Mouse (Mus musculus): Measurements from ENCODE around the gene Prss41. TPM values are rescaled to one million over a fixed set of nuclear protein-coding genes. Genes with fewer than 3 reads are reported as not detected.
A peak's percentile ranks its signal among the peaks of the same experiment; 100 is the strongest.

Gene Prss41
- polyA plus RNA-seq, 1 experiment from 2014 or later, result 2.1 TPM

GRCm38 (mm10) chr17:23857913-23858312, 13.9 kb upstream of the Prss41 start:
- H3K4me3 ChIP-seq (ENCODE audit: low read depth, low read length), result no peak overlapping the region
- H3K36me3 ChIP-seq (replicated peaks; ENCODE audit: control insufficient read depth, insufficient read depth, low read depth, low read length), result no peaks in the 10 kb centered on the region
- no peaks in the 10 kb centered on the region for H3K9me3 ChIP-seq (replicated peaks; ENCODE audit: control insufficient read depth, low read length)
- DNase-seq (ENCODE audit: low spot score) (no peak), ATAC-seq (replicated peaks; ENCODE audit: insufficient number of reproducible peaks, low FRiP score, low TSS enrichment, low read depth) (no peak)
- no peaks in the 10 kb centered on the region; the same call in 1 of the 2 replicates for H3K4me1 ChIP-seq (ENCODE audit: control insufficient read depth, insufficient read depth, low read length)
- H3K4me2 ChIP-seq (ENCODE audit: low read depth, low read length), result no peak overlapping the region
- no peak overlapping the region for H3K9ac ChIP-seq (replicated peaks; ENCODE audit: low read length)
- 67% methylated on average over 2 of the region's 2 CpGs for WGBS
- H3K27me3 ChIP-seq (ENCODE audit: control insufficient read depth, insufficient read depth, low read length), result no peaks in the 10 kb centered on the region
- H3K27ac ChIP-seq (replicated peaks; ENCODE audit: low read depth, low read length), result no peak overlapping the region

- ATAC-seq (replicated peaks; ENCODE audit: insufficient number of reproducible peaks, low FRiP score, low TSS enrichment, low read depth) (no peak), DNase-seq (ENCODE audit: low spot score) (no peak)
- H3K9me3 ChIP-seq (replicated peaks; ENCODE audit: control insufficient read depth, low read length), result no peaks in the 10 kb centered on the region
- no peaks in the 10 kb centered on the region for H3K27me3 ChIP-seq (ENCODE audit: control insufficient read depth, insufficient read depth, low read length)
- no peak overlapping the region for H3K4me3 ChIP-seq (ENCODE audit: low read depth, low read length)
- H3K27ac ChIP-seq (replicated peaks; ENCODE audit: low read depth, low read length), result no peak overlapping the region
- no peak overlapping the region for H3K4me2 ChIP-seq (ENCODE audit: low read depth, low read length)
- no peaks in the 10 kb centered on the region; the same call in 1 of the 2 replicates for H3K4me1 ChIP-seq (ENCODE audit: control insufficient read depth, insufficient read depth, low read length)
- WGBS, result 80% methylated on average over 6 of the region's 6 CpGs
- no peaks in the 10 kb centered on the region for H3K36me3 ChIP-seq (replicated peaks; ENCODE audit: control insufficient read depth, insufficient read depth, low read depth, low read length)
- H3K9ac ChIP-seq (replicated peaks; ENCODE audit: low read length), result no peak overlapping the region
These were observed 13.2 kb upstream of the Prss41 start for GRCm38 (mm10) chr17:23857193-23857592.

- ATAC-seq (replicated peaks; ENCODE audit: insufficient number of reproducible peaks, low FRiP score, low TSS enrichment, low read depth), result no peak
- WGBS, result 85% methylated on average over 10 of the region's 10 CpGs
These were observed 10.3 kb upstream of the Prss41 start for GRCm38 (mm10) chr17:23854229-23854765.

DNA sequence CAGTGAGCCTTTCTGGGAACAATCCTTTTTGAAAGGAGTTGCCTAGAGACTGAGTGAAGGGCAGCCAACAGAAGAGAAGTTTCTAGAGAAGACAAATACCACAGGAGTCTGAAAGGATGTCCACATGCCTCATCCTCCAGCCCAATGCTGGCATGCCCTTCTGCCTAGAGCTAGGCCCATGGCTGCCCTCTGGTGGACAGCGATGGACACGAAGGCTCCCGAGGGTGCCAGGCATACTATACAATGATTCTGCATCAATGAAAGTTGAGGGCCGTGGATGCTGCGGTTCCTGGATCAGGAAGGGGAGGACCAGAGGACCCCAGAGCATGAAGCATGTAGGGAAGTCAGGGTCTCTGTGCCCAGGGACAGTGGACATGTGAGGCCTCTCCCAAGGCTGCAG, 9.3 kb upstream of the Prss41 start:
- H3K27me3 ChIP-seq (ENCODE audit: control insufficient read depth, insufficient read depth, low read length), result no peaks in the 10 kb centered on the region
- H3K36me3 ChIP-seq (replicated peaks; ENCODE audit: control insufficient read depth, insufficient read depth, low read depth, low read length), result no peaks in the 10 kb centered on the region
- H3K4me1 ChIP-seq (ENCODE audit: control insufficient read depth, insufficient read depth, low read length), result no peaks in the 10 kb centered on the region; the same call in 1 of the 2 replicates
- H3K27ac ChIP-seq (replicated peaks; ENCODE audit: low read depth, low read length), result no peak overlapping the region
- no peak overlapping the region for H3K4me2 ChIP-seq (ENCODE audit: low read depth, low read length)
- 30% methylated on average over 5 of the region's 5 CpGs for WGBS
- no peak overlapping the region for H3K4me3 ChIP-seq (ENCODE audit: low read depth, low read length)
- ATAC-seq (replicated peaks; ENCODE audit: insufficient number of reproducible peaks, low FRiP score, low TSS enrichment, low read depth), result no peak
- peak; percentile 60 for DNase-seq (ENCODE audit: low spot score)
- H3K9ac ChIP-seq (replicated peaks; ENCODE audit: low read length), result no peak overlapping the region
- H3K9me3 ChIP-seq (replicated peaks; ENCODE audit: control insufficient read depth, low read length), result no peaks in the 10 kb centered on the region

More at GRCm38 (mm10) chr17:23854229-23854765, 10.3 kb upstream of the Prss41 start:
- H3K27me3 ChIP-seq (ENCODE audit: control insufficient read depth, insufficient read depth, low read length), result no peaks in the 10 kb centered on the region
- H3K27ac ChIP-seq (replicated peaks; ENCODE audit: low read depth, low read length), result no peak overlapping the region
- DNase-seq (ENCODE audit: low spot score), result no peak
- no peak overlapping the region for H3K4me2 ChIP-seq (ENCODE audit: low read depth, low read length)
- no peak overlapping the region for H3K4me3 ChIP-seq (ENCODE audit: low read depth, low read length)
- H3K9me3 ChIP-seq (replicated peaks; ENCODE audit: control insufficient read depth, low read length), result no peaks in the 10 kb centered on the region
- H3K9ac ChIP-seq (replicated peaks; ENCODE audit: low read length), result no peak overlapping the region
- no peaks in the 10 kb centered on the region; the same call in 1 of the 2 replicates for H3K4me1 ChIP-seq (ENCODE audit: control insufficient read depth, insufficient read depth, low read length)
- H3K36me3 ChIP-seq (replicated peaks; ENCODE audit: control insufficient read depth, insufficient read depth, low read depth, low read length), result no peaks in the 10 kb centered on the region

GRCm38 (mm10) chr17:23850853-23851749, 7.1 kb upstream of the Prss41 start:
- 59% methylated on average over 18 of the region's 19 CpGs for whole genome bisulfite sequencing
- no peaks in the 10 kb centered on the region; the same call in 1 of the 2 replicates for H3K4me1 ChIP-seq (ENCODE audit: control insufficient read depth, insufficient read depth, low read length)
- H3K4me2 ChIP-seq (ENCODE audit: low read depth, low read length), result no peak overlapping the region
- no peak overlapping the region for H3K9ac ChIP-seq (replicated peaks; ENCODE audit: low read length)
- H3K27ac ChIP-seq (replicated peaks; ENCODE audit: low read depth, low read length), result no peak overlapping the region
- H3K27me3 ChIP-seq (ENCODE audit: control insufficient read depth, insufficient read depth, low read length), result no peaks in the 10 kb centered on the region
- H3K4me3 ChIP-seq (ENCODE audit: low read depth, low read length), result no peak overlapping the region
- ATAC-seq (replicated peaks; ENCODE audit: insufficient number of reproducible peaks, low FRiP score, low TSS enrichment, low read depth), result no peak
- DNase-seq (ENCODE audit: low spot score), result peak; percentile 82
- no peaks in the 10 kb centered on the region for H3K9me3 ChIP-seq (replicated peaks; ENCODE audit: control insufficient read depth, low read length)
- no peaks in the 10 kb centered on the region for H3K36me3 ChIP-seq (replicated peaks; ENCODE audit: control insufficient read depth, insufficient read depth, low read depth, low read length)

DNA sequence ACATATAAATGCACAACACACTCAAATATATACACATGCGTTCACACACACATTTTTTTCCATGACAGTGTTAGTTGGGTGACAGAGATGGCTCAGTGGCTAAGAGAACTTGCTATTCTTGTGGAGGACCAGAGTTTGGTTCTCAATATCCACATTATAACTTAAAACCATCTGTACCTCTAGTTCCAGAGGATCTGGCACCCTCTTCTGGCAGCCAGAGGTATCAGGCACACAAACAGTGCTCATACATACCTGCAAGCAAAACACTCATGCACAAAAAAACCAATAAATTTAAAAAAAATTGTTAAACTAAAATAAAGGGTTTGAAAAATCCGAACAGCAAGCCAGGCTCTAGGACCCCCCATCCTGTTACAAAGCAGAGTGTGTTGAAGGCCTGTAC, 6.1 kb upstream of the Prss41 start:
- Histone ChIP-seq H3K4me3 (ENCODE audit: low read depth, low read length) (no peak overlapping the region), H3K9me3 (replicated peaks; ENCODE audit: control insufficient read depth, low read length) (no peaks in the 10 kb centered on the region), H3K9ac (replicated peaks; ENCODE audit: low read length) (no peak overlapping the region), H3K4me1 (ENCODE audit: control insufficient read depth, insufficient read depth, low read length) (no peaks in the 10 kb centered on the region; the same call in 1 of the 2 replicates), H3K27ac (replicated peaks; ENCODE audit: low read depth, low read length) (no peak overlapping the region), H3K4me2 (ENCODE audit: low read depth, low read length) (no peak overlapping the region), H3K36me3 (replicated peaks; ENCODE audit: control insufficient read depth, insufficient read depth, low read depth, low read length) (no peaks in the 10 kb centered on the region), H3K27me3 (ENCODE audit: control insufficient read depth, insufficient read depth, low read length) (no peaks in the 10 kb centered on the region)
- DNase-seq (ENCODE audit: low spot score) (no peak), ATAC-seq (replicated peaks; ENCODE audit: insufficient number of reproducible peaks, low FRiP score, low TSS enrichment, low read depth) (no peak)
- WGBS, result 50% methylated on average over 2 of the region's 2 CpGs

- no peak overlapping the region; the same call in 1 of the 2 replicates for H3K4me2 ChIP-seq (ENCODE audit: low read depth, low read length)
- no peak overlapping the region for H3K9ac ChIP-seq (replicated peaks; ENCODE audit: low read length)
- H3K4me1 ChIP-seq (ENCODE audit: control insufficient read depth, insufficient read depth, low read length), result no peaks in the 10 kb centered on the region
- H3K4me3 ChIP-seq (ENCODE audit: low read depth, low read length), result 0 out of 2 replicates have a peak overlapping the region, but pooled peaks have one; percentile 6
- no peaks in the 10 kb centered on the region for H3K36me3 ChIP-seq (replicated peaks; ENCODE audit: control insufficient read depth, insufficient read depth, low read depth, low read length)
- no peak overlapping the region for H3K27ac ChIP-seq (replicated peaks; ENCODE audit: low read depth, low read length)
- WGBS, result 33% methylated on average over 23 of the region's 23 CpGs
- ATAC-seq (replicated peaks; ENCODE audit: insufficient number of reproducible peaks, low FRiP score, low TSS enrichment, low read depth), result 0 out of 2 replicates have a peak, but pooled peaks have one; percentile 25
- peaks cover 2% of the 10 kb centered on the region; the same call in 1 of the 2 replicates for H3K27me3 ChIP-seq (ENCODE audit: control insufficient read depth, insufficient read depth, low read length)
- H3K9me3 ChIP-seq (replicated peaks; ENCODE audit: control insufficient read depth, low read length), result no peaks in the 10 kb centered on the region
- DNase-seq (ENCODE audit: low spot score), result no peak
These were observed 696 bp downstream of the Prss41 start for GRCm38 (mm10) chr17:23843141-23843811.

Data from embryonic facial prominence, embryonic 11.5 days (tissue).